In genomic region chr3:27317288-27318024, GRCm38 (mm10) we compare ENCODE assay signal across 10 mouse cellular contexts. TPM values are rescaled to one million over a fixed set of nuclear protein-coding genes. Genes with fewer than 3 reads are reported as not detected.
A peak's percentile ranks its signal among the peaks of the same experiment; 100 is the strongest.
DNase-seq lines count a peak whose midpoint lies in the region; ATAC-seq and TF ChIP-seq lines count a peak whose summit lies in the region.
"Had no signal": no experiment of that assay in that cellular context is flagged by ENCODE, and none has a peak within 500 bp of the region (broad histone marks: within the 10 kb centered on the region; RNA-seq: fewer than 3 reads in every experiment).

No protein-coding gene starts in this region.

- DNase-seq in cerebellum, adult 2 months, result no peak
- DNase-seq in cerebellum, adult 11-12 months, result no peak
- DNase-seq in liver, adult 2 months (ENCODE audit: extremely low read depth, low read depth, low spot score), result no peak
- no peak for DNase-seq in liver, embryonic 11.5 days (ENCODE audit: low spot score)
- DNase-seq in cerebellum, postnatal 14 days, result no peak
- DNase-seq in cerebellum, adult 11 months, result no peak

- H3K79me2 ChIP-seq in liver, adult 2 months (ENCODE audit: control insufficient read depth, insufficient read depth, low read length), result no peaks in the 10 kb centered on the region

- WGBS in cerebellum, adult 2 months, result 66% methylated on average over 4 of the region's 4 CpGs
- 35% methylated on average over 4 of the region's 4 CpGs for WGBS in liver, adult 2 months
- 73% methylated on average over 4 of the region's 4 CpGs for WGBS in liver, embryonic 11.5 days

- ATAC-seq in liver, embryonic 11.5 days (replicated peaks; ENCODE audit: low FRiP score), result no peak
- peak; percentile 14; the same call in 1 of the 2 replicates for ATAC-seq in megakaryocyte, adult 5-6 weeks (ENCODE audit: poor library complexity, severe bottlenecking)

- H3K27ac ChIP-seq in cerebellum, adult 2 months (ENCODE audit: insufficient read depth, low read length), result no peak overlapping the region
- H3K27ac ChIP-seq in liver, adult 2 months (replicated peaks; ENCODE audit: insufficient read depth, low read depth, low read length), result peak overlapping the region; percentile 17
- no peak overlapping the region for H3K27ac ChIP-seq in liver, embryonic 11.5 days (ENCODE audit: low read depth, low read length)
- H3K27ac ChIP-seq: neural tube, embryonic 12.5 days had no signal

- H3K36me3 ChIP-seq in liver, adult 2 months (ENCODE audit: control insufficient read depth, insufficient read depth, low read length), result no peaks in the 10 kb centered on the region
- no peaks in the 10 kb centered on the region for H3K36me3 ChIP-seq in liver, embryonic 11.5 days (ENCODE audit: control insufficient read depth, insufficient read depth, low read length)
- no peaks in the 10 kb centered on the region for H3K36me3 ChIP-seq in erythroblast, embryonic 14.5 days (ENCODE audit: control insufficient read depth)
- H3K36me3 ChIP-seq: neural tube, embryonic 12.5 days had no signal

- no peak for TF ChIP-seq POLR2A in cerebellum, adult 2 months (IDR thresholded peaks at IDR 0.05; ENCODE audit: borderline replicate concordance, insufficient read depth, low read length)
- no peak for TF ChIP-seq POLR2A in liver, adult 2 months (IDR thresholded peaks at IDR 0.05; ENCODE audit: extremely low read depth, insufficient read depth, low read length)

- H3K9ac ChIP-seq in liver, adult 2 months (ENCODE audit: low read depth, low read length), result peak overlapping the region; percentile 64
- H3K9ac ChIP-seq in liver, embryonic 11.5 days (ENCODE audit: low read depth, low read length), result no peak overlapping the region
- H3K9ac ChIP-seq: neural tube, embryonic 12.5 days had no signal

- H3K27me3 ChIP-seq in cerebellum, adult 2 months (ENCODE audit: control insufficient read depth, insufficient read depth, low read length), result no peaks in the 10 kb centered on the region
- H3K27me3 ChIP-seq in liver, adult 2 months (ENCODE audit: control insufficient read depth, insufficient read depth, low read length), result no peaks in the 10 kb centered on the region
- no peaks in the 10 kb centered on the region for H3K27me3 ChIP-seq in liver, embryonic 11.5 days (replicated peaks; ENCODE audit: control insufficient read depth, insufficient read depth, low read length)
- H3K27me3 ChIP-seq in erythroblast, embryonic 14.5 days (ENCODE audit: control insufficient read depth), result no peaks in the 10 kb centered on the region
- H3K27me3 ChIP-seq: neural tube, embryonic 12.5 days had no signal

- no peaks in the 10 kb centered on the region for H3K9me3 ChIP-seq in liver, embryonic 11.5 days (ENCODE audit: control insufficient read depth, low read length)
- no peaks in the 10 kb centered on the region for H3K9me3 ChIP-seq in erythroblast, embryonic 14.5 days (ENCODE audit: control insufficient read depth, low read length)
- H3K9me3 ChIP-seq: neural tube, embryonic 12.5 days had no signal

- TF ChIP-seq CTCF in cerebellum, adult 2 months (IDR thresholded peaks at IDR 0.05; ENCODE audit: borderline replicate concordance, insufficient read depth, low read depth, low read length), result no peak
- TF ChIP-seq CTCF in liver, adult 2 months (IDR thresholded peaks at IDR 0.05; ENCODE audit: low read depth, low read length), result no peak

- H3K4me3 ChIP-seq in cerebellum, adult 2 months (replicated peaks; ENCODE audit: insufficient read depth, low read depth, low read length), result peak overlapping the region; percentile 8
- H3K4me3 ChIP-seq in liver, adult 2 months (ENCODE audit: insufficient read depth, low read depth, low read length), result peak overlapping the region; percentile 52
- no peak overlapping the region for H3K4me3 ChIP-seq in liver, embryonic 11.5 days (ENCODE audit: low read depth, low read length)
- H3K4me3 ChIP-seq in erythroblast, embryonic 14.5 days (replicated peaks), result peak overlapping the region; percentile 35
- H3K4me3 ChIP-seq: neural tube, embryonic 12.5 days had no signal

- no peak overlapping the region; the same call in 1 of the 2 replicates for H3K4me2 ChIP-seq in liver, embryonic 11.5 days
- H3K4me2 ChIP-seq: neural tube, embryonic 12.5 days had no signal

- H3K4me1 ChIP-seq in cerebellum, adult 2 months (ENCODE audit: control insufficient read depth, insufficient read depth, low read length), result no peaks in the 10 kb centered on the region
- H3K4me1 ChIP-seq in liver, adult 2 months (ENCODE audit: control insufficient read depth, insufficient read depth, low read length), result peaks cover 4% of the 10 kb centered on the region
- H3K4me1 ChIP-seq in liver, embryonic 11.5 days (replicated peaks; ENCODE audit: control insufficient read depth, insufficient read depth, low read length), result no peaks in the 10 kb centered on the region
- H3K4me1 ChIP-seq in erythroblast, embryonic 14.5 days (ENCODE audit: control insufficient read depth), result peaks cover 5% of the 10 kb centered on the region; the same call in 1 of the 2 replicates
- H3K4me1 ChIP-seq: neural tube, embryonic 12.5 days had no signal

RNA-seq across cellular contexts. Expression of gene Tnfsf10, which starts 0.6 kb away (rescaled TPM):
- polyA plus RNA-seq in cerebellum, adult 2 months (2012; rRNA removed), result 1.6 and 2.0 TPM in 2 replicates
- total RNA-seq in liver, adult 2 months (2014; rRNA removed), result 3.9 and 5.0 TPM in 2 replicates
- polyA plus RNA-seq in liver, adult 2 months (2012; rRNA removed), result 1.1 and 2.2 TPM in 2 replicates
- polyA plus RNA-seq in liver, embryonic 11.5 days (2014; fragmentation: Nextera tagmentation; extraction: Ambion mirVana), result 0.03 and 0.05 TPM in 2 replicates
- polyA plus RNA-seq in erythroblast, embryonic 14.5 days (2012), result not detected in 2 replicates
- total RNA-seq in megakaryocyte, adult 5-6 weeks (2015), result 1.0 and 1.1 TPM in 2 replicates
- 1.5 and 1.6 TPM in 2 replicates for total RNA-seq in megakaryocyte, adult 5-6 weeks (2017)
- polyA plus RNA-seq: forebrain, embryonic 11.5 days; neural tube, embryonic 12.5 days had no signal

RNA-seq across cellular contexts. Expression of gene Ghsr, which starts 53.7 kb away (rescaled TPM):
- 0.14 and 0.29 TPM in 2 replicates for polyA plus RNA-seq in cerebellum, adult 2 months (2012; rRNA removed)
- not detected in 2 replicates for total RNA-seq in liver, adult 2 months (2014; rRNA removed)
- not detected in 2 replicates for polyA plus RNA-seq in liver, adult 2 months (2012; rRNA removed)
- polyA plus RNA-seq in liver, embryonic 11.5 days (2014; fragmentation: Nextera tagmentation; extraction: Ambion mirVana), result not detected in 2 replicates
- polyA plus RNA-seq in erythroblast, embryonic 14.5 days (2012), result 0.01 TPM in 1 of 2 replicates, not detected in the other
- not detected in 2 replicates for total RNA-seq in megakaryocyte, adult 5-6 weeks (2015)
- not detected in 2 replicates for total RNA-seq in megakaryocyte, adult 5-6 weeks (2017)
- polyA plus RNA-seq: forebrain, embryonic 11.5 days had no signal
